ENCODE assay signal across 8 mouse cellular contexts in the genomic region with DNA sequence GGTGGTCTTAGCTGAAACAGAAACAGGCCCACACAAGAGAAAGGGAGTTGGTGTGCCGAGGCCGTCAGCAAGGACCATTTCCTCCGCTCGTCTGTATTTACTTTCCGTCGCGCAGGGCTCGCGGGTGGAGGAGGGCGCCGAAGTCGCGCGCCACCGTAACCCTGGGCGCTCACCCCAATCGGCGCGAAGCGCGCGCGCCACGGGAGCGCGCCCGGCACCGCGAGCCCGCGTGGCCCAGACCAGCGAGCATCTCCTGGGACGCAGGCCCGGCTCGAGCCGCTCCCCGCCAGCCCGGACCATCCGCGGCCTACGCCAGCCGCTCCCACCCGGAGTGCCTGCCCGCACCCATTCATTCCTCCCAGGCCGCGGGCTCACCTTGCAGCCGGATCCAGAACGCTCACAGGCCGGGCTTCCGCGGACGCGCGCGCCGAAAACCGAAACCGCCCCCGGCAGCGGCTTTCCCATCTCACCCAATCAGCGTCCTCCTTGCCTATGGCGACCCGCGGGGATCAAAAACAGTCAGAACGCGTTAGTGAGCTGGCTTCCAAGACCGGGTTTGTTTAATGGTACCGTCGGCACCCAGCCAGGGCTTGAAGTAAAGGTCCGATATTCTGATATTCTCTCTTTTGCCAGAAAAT. TPM values are rescaled to one million over a fixed set of nuclear protein-coding genes. Genes with fewer than 3 reads are reported as not detected.
DNase-seq lines count a peak whose midpoint lies in the region; ATAC-seq lines count a peak whose summit lies in the region.

A gene (minus strand): TSS at position 468 of the 638 bp plus-strand sequence.

- H3K36me3 ChIP-seq in hindbrain, embryonic 15.5 days, result no peaks in the 10 kb centered on the region

- H3K4me2 ChIP-seq in hindbrain, embryonic 15.5 days, result peak within 1 kb of the TSS; percentile 65

- H3K9me3 ChIP-seq in hindbrain, embryonic 15.5 days, result no peaks in the 10 kb centered on the region

- peak; percentile 94 for ATAC-seq in hindbrain, embryonic 15.5 days (ENCODE audit: low FRiP score, low read depth)

- no peaks in the 10 kb centered on the region for H3K27me3 ChIP-seq in hindbrain, embryonic 15.5 days

- H3K4me3 ChIP-seq in hindbrain, embryonic 15.5 days, result peak within 1 kb of the TSS; percentile 97

- H3K4me1 ChIP-seq in hindbrain, embryonic 15.5 days (replicated peaks), result peaks cover 16% of the 10 kb centered on the region

- under 1% methylated on average over 64 of the region's 70 CpGs for WGBS in hindbrain, embryonic 15.5 days

- peak within 1 kb of the TSS; percentile 99 for H3K27ac ChIP-seq in hindbrain, embryonic 15.5 days (replicated peaks)

- peak within 1 kb of the TSS; percentile 98 for H3K9ac ChIP-seq in hindbrain, embryonic 15.5 days

- peak; percentile 96 for DNase-seq in T-cell, adult 2 months (ENCODE audit: low spot score)
- peak; percentile 99 to 100 for DNase-seq in cerebellum, postnatal 36 days
- peak; percentile 98 to 99 for DNase-seq in frontal cortex, postnatal 36 days (ENCODE audit: low spot score in 2 of 2)
- DNase-seq in left cerebral cortex, adult 11 months (ENCODE audit: low spot score), result peak; percentile 92
- DNase-seq in lung, postnatal 4 days, result peak; percentile 98 to 99
- peak; percentile 99 for DNase-seq in retina, postnatal 7 days (ENCODE audit: low read depth, low spot score)
- DNase-seq in urinary bladder, adult 2 months (ENCODE audit: low spot score), result peak; percentile 99

RNA-seq across cellular contexts. Expression of the gene that starts here (rescaled TPM):
- polyA plus RNA-seq in hindbrain, embryonic 15.5 days (2015; fragmentation: Nextera tagmentation; extraction: Ambion mirVana), result 151 and 159 TPM in 2 replicates
- polyA plus RNA-seq in urinary bladder, adult 2 months (2012; rRNA removed), result 65.2 and 68.3 TPM in 2 replicates

Comparison
In these comparisons a context has a peak if more than half of its experiments do, and no peak if none do; other contexts are left out.
1. Peak in every context shown above with its lines: DNase-seq, ATAC-seq, H3K4me3 ChIP-seq and H3K27ac ChIP-seq.